Mouse (Mus musculus) kidney, adult 2 months (tissue): ENCODE measurements at regions not wholly inside any gene's neighbourhood (a gene's known extent, or its start where the extent isn't known, plus 50 kb on each side); places are given as distances from the start of the nearest gene placed in this dataset.

Source experiments
- CTCF ChIP-seq: fragments of 200-500 bp; conservative IDR thresholded peaks from 2 replicates; pipeline ENCODE4 v1.5.1; 2011; ENCODE audit warnings: low read depth, mild to moderate bottlenecking, control low read depth, low read length, moderate library complexity, mixed read lengths; ENCODE audit not compliant: insufficient read depth, insufficient read length
- POLR2A ChIP-seq: fragments of 200-500 bp; IDR thresholded peaks from one replicate; pipeline ENCODE4 v1.6.1; 2011; ENCODE audit warnings: low read depth, low read length, control low read depth

DNA sequence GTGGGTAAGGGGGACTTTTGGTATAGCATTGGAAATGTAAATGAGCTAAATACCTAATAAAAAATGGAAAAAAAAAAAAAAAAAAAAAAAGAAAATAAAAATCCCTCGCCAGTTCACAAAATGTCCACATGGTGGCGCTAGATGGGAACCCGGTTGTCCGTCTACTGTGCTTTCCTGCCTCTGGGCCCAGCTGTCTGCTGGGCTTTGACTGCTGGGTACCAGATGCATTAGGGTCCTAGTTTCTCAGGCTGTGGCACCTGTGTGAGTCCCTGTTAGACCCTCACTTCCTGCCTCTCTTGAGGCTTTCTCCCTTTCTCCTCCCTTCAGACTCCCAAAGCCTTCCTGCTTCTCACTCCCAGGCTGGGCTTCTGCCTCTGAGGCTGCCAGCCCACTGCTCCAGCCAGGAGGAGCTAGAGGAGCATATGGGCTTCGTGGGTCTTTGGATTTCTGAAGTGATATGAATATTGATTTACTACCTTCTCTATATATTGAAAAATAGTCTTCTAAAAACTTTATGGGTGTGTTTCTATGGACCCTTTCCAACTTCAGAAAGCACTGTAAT lies 145.7 kb upstream of the Syt6 start:
- TF ChIP-seq POLR2A = no peak
- TF ChIP-seq CTCF = peak; percentile 45
